Mouse (Mus musculus) forebrain, embryonic 14.5 days (tissue): Measurements from ENCODE around the gene Zfp276. TPM values are rescaled to one million over a fixed set of nuclear protein-coding genes. Genes with fewer than 3 reads are reported as not detected.

ENCODE experiments used
- ATAC-seq: fragments of 200-750 bp; cut with Nextera tagmentation; 2 replicates; pipeline ENCODE4 v1.8.0; 2017; ENCODE audit warnings: mild to moderate bottlenecking, moderate library complexity
- DNase-seq: peaks from one replicate; pipeline ENCODE4 v3.0.0-alpha.2; 2015; ENCODE audit warnings: low spot score
- H3K27ac ChIP-seq: fragments of 300-500 bp; sonication (generic); 2 replicates; pipeline ENCODE4 v1.5.1; 2014; ENCODE audit warnings: low read depth, mild to moderate bottlenecking, control low read depth, low read length, moderate library complexity
- H3K27me3 ChIP-seq: fragments of 300-500 bp; sonication (generic); replicated peaks from 2 replicates; pipeline ENCODE4 v1.6.1; 2014; ENCODE audit warnings: low read length, control low read depth, mixed read lengths; ENCODE audit not compliant: control insufficient read depth, insufficient read depth
- H3K36me3 ChIP-seq: fragments of 300-500 bp; sonication (generic); 2 replicates; pipeline ENCODE4 v1.6.1; 2014; ENCODE audit warnings: low read length, control low read depth; ENCODE audit not compliant: control insufficient read depth, insufficient read depth
- H3K4me1 ChIP-seq: fragments of 300-500 bp; sonication (generic); 2 replicates; pipeline ENCODE4 v1.6.1; 2014; ENCODE audit warnings: antibody characterized with exemption, low read length, control low read depth; ENCODE audit not compliant: control insufficient read depth, insufficient read depth
- H3K4me2 ChIP-seq: fragments of 300-500 bp; sonication (generic); 2 replicates; pipeline ENCODE4 v1.6.1; 2014; ENCODE audit warnings: mild to moderate bottlenecking, control low read depth, low read length
- H3K4me3 ChIP-seq: fragments of 300-500 bp; sonication (generic); 2 replicates; pipeline ENCODE4 v1.5.1; 2014; ENCODE audit warnings: low read depth, low read length, control low read depth
- H3K9ac ChIP-seq: fragments of 300-500 bp; sonication (generic); 2 replicates; pipeline ENCODE4 v1.6.1; 2014; ENCODE audit warnings: mild to moderate bottlenecking, low read length, control low read depth, moderate library complexity
- H3K9me3 ChIP-seq: fragments of 300-500 bp; sonication (generic); replicated peaks from 2 replicates; pipeline ENCODE4 v1.6.1; 2016; ENCODE audit warnings: low read length, control low read depth, mixed read lengths; ENCODE audit not compliant: control insufficient read depth
- WGBS: fragments of 180-500 bp; shearing (Covaris S2); extraction: QIAGEN DNeasy Blood & Tissue Kit; methylation state at CpG from one replicate; pipeline ENCODE4 v1.1.7; 2014; 5-methylcytosine and 5-hydroxymethylcytosine counted together
- polyA plus RNA-seq: library from polyadenylated mRNA; unstranded; fragments of >200 nt; fragmentation: Nextera tagmentation; extraction: Ambion mirVana; gene quantifications from 2 replicates; pipeline ENCODE4 v1.2.1, GENCODE M21; 2014

Gene Zfp276
- polyA plus RNA-seq, 1 experiment from 2014 or later: 14.7 TPM

DNA sequence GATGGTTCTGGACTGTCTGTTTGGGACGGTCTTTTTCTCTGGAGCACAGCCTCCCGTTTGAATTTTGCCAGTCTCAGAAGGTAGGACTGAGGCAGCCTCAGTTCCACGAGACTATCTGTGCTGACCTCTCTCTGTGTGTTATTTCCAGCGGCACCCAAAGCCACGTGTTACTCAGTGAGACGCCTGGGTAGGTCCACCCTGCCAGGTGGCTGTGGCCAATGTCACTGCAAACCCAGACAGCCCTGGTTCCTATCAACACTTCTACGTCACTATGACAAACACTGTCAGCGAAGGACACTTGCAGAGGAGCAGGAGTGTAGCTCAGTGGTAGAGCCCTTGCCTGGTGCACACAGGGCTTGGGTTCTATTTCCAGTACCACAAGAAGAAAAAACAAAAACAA lies 37.7 kb downstream of the Zfp276 start:
- H3K27ac ChIP-seq: no peak overlapping the region
- no peak overlapping the region for H3K4me3 ChIP-seq
- H3K4me1 ChIP-seq: no peaks in the 10 kb centered on the region
- no peaks in the 10 kb centered on the region for H3K9me3 ChIP-seq
- no peaks in the 10 kb centered on the region for H3K27me3 ChIP-seq
- peaks cover 16% of the 10 kb centered on the region for H3K36me3 ChIP-seq
- WGBS: 93% methylated on average over 8 of the region's 8 CpGs
- no peak overlapping the region for H3K9ac ChIP-seq
- ATAC-seq (no peak), DNase-seq (no peak)
- no peak overlapping the region for H3K4me2 ChIP-seq

DNA sequence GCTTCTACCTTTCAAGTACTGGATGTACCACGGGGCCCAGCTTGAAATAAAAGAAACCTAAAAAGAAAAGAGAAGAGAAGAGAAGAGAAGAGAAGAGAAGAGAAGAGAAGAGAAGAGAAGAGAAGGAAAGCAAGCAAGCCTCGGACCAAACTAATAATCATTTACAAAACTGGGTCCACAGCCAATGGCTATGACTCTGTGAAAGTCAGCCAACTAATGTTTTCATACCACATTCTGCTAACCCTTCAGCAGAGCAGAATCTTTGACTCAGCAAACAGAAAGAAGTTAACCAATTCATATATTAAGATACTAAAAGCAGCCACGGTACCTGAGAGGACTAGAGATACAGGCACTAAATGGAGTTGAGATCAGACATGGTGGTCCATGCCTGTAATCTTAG lies 38.3 kb downstream of the Zfp276 start:
- no peak overlapping the region for H3K4me3 ChIP-seq
- H3K27me3 ChIP-seq: no peaks in the 10 kb centered on the region
- H3K9me3 ChIP-seq: no peaks in the 10 kb centered on the region
- no peak for ATAC-seq
- peaks cover 16% of the 10 kb centered on the region for H3K36me3 ChIP-seq
- no peak overlapping the region for H3K27ac ChIP-seq
- DNase-seq: no peak
- WGBS: 88% methylated on average over 3 of the region's 3 CpGs
- H3K4me2 ChIP-seq: no peak overlapping the region
- no peak overlapping the region for H3K9ac ChIP-seq
- no peaks in the 10 kb centered on the region for H3K4me1 ChIP-seq

DNA sequence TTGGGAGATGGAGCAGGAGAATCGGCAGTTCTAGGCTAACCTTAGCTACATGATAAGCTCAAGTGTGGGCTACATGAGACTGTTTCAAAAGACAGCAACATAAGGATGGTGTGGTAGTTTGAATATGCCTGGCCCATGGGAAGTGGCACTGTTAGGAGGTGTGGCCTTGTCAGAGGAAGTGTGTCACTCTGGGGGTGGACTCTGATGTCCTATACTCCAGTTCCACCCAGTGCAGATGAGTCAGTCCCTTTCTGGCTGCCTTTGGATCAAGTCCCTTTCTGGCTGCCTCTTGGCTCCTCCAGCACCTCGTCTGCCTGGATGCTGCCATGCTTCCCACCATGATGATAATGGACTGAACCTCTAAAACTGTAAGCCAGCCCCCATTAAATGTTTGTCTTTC lies 38.8 kb downstream of the Zfp276 start:
- DNase-seq (no peak), ATAC-seq (no peak)
- Histone ChIP-seq H3K4me1 (no peaks in the 10 kb centered on the region), H3K9me3 (no peaks in the 10 kb centered on the region), H3K4me3 (no peak overlapping the region), H3K36me3 (peaks cover 15% of the 10 kb centered on the region), H3K27ac (no peak overlapping the region), H3K27me3 (no peaks in the 10 kb centered on the region), H3K4me2 (no peak overlapping the region), H3K9ac (no peak overlapping the region)
- WGBS: 92% methylated on average over 2 of the region's 2 CpGs

DNA sequence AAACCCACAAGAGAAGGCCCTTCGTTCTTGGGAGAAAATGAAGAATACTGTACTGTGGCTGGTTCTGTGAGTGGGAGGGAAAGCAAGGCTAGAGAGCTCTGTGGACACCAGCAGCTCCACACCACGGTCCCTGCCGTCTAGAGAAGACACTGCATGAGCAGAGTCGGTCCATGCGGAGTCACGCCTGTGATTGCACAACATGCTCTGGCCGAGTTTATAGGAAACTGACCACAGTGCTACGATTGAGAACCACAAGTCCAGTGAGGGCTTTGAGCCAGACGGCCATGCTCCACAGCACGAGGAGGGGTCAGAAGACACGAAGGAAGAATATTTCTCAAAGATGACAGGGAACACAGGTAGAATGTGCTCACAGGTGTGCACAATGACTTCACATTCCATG lies 44.3 kb downstream of the Zfp276 start:
- Histone ChIP-seq H3K4me2 (no peak overlapping the region), H3K27ac (no peak overlapping the region), H3K36me3 (peaks cover 7% of the 10 kb centered on the region; the same call in 1 of the 2 replicates), H3K4me1 (no peaks in the 10 kb centered on the region), H3K9me3 (no peaks in the 10 kb centered on the region), H3K4me3 (no peak overlapping the region), H3K27me3 (no peaks in the 10 kb centered on the region), H3K9ac (no peak overlapping the region)
- 94% methylated on average over 11 of the region's 11 CpGs for WGBS
- DNase-seq: no peak
- no peak for ATAC-seq

DNA sequence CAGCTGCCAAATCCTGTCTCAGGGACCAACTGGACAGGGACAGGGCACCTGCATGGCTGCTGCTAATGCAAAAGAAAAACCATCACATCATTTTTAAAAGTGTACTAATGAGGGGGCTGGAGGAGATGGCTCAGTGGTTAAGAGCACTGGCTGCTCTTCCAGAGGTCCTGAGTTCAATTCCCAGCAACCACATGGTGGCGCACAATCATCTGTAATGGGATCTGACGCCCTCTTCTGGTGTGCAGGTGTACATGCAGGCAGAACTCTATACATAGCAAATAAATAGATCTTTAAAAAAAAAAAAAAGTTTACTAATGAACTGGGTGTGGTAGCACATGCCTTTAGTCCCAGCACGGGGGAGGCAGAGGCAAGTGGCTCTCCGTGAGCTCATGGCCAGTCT lies 54.7 kb downstream of the Zfp276 start:
- Histone ChIP-seq H3K27ac (no peak overlapping the region), H3K4me1 (no peaks in the 10 kb centered on the region), H3K4me2 (no peak overlapping the region), H3K9ac (no peak overlapping the region), H3K36me3 (peaks cover 16% of the 10 kb centered on the region; the same call in 1 of the 2 replicates), H3K9me3 (no peaks in the 10 kb centered on the region), H3K27me3 (no peaks in the 10 kb centered on the region), H3K4me3 (no peak overlapping the region)
- 71% methylated on average over 4 of the region's 4 CpGs for WGBS
- DNase-seq: no peak
- ATAC-seq: no peak

DNA sequence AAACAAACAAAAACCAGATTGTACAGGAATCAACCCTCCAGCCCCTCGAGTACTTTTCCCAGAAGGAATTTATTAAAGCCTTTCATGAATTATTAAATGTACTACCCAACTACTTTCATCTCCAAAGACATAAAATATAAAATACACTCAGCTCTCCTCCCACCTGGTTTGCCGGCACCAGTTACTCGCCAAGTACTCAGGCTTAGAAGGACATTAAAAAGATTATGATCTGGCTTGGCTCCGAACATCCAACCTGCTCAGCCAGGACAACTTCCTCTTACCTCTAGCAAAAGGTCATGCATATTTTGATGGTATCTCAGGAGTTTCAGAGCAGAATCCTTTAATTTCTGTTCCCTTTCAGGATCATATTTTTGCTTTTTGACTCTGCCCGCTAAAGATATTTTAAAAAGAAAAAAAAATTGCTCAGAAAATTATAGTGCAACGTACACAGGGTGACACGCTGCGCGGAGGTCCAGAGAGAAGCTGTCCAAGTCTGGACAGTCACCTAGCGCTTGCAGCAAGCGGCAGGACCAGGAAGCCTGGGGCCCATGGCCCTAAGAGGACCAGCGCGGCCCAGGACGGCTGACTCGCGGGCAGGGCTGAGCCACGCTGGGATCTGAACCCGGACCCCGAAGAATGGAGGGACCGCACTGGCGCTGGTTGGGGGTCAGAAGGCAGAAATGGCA lies 63.9 kb downstream of the Zfp276 start:
- Histone ChIP-seq H3K4me1 (peaks cover 7% of the 10 kb centered on the region; the same call in 1 of the 2 replicates), H3K27ac (no peak overlapping the region), H3K36me3 (no peaks in the 10 kb centered on the region), H3K4me3 (peak overlapping the region; percentile 50), H3K4me2 (peak overlapping the region; percentile 77), H3K9me3 (no peaks in the 10 kb centered on the region), H3K9ac (peak overlapping the region; percentile 73), H3K27me3 (no peaks in the 10 kb centered on the region)
- ATAC-seq (peak; percentile 81), DNase-seq (no peak)
- WGBS: 7% methylated on average over 21 of the region's 21 CpGs

DNA sequence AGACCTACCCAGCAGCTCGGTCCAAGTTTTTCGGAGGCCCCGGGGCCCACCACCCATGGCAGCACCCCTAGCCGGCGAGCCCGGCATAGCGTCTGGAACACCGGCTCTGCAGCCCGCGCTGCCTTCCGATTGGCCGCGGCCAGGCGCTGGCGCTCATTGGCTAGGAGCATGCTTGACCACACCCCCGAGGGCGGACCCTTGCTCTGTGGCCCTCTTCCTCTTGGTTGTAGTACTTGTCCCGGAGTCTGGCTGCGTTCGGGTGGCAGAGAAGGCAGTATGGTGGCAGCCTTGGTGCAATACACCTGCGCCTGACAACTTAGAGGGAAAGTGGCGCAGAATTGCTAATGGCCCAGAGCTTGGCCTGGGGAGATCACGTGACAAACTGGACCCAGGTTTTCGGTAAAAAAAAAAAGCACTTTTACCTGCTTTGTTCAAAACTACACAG lies 64.5 kb downstream of the Zfp276 start, which contains the start of gene Fanca:
TSS of gene Fanca (minus strand) at position 110 of the 445 bp plus-strand sequence.
- Histone ChIP-seq H3K36me3 (no peaks in the 10 kb centered on the region), H3K9me3 (no peaks in the 10 kb centered on the region), H3K27ac (no peak within 1 kb of the TSS), H3K4me3 (peak within 1 kb of the TSS; percentile 50), H3K4me1 (peaks cover 7% of the 10 kb centered on the region; the same call in 1 of the 2 replicates), H3K4me2 (peak within 1 kb of the TSS; percentile 77), H3K9ac (peak within 1 kb of the TSS; percentile 73), H3K27me3 (no peaks in the 10 kb centered on the region)
- DNase-seq (peak; percentile 96), ATAC-seq (peak; percentile 99)
- WGBS: under 1% methylated on average over 24 of the region's 24 CpGs

Other genes starting within 250 kb of the Zfp276 start
- 32.1 and 34.9 TPM in 2 replicates for gene Ankrd11, start 211.9 kb upstream of the Zfp276 start, polyA plus RNA-seq
- 34.2 and 38.2 TPM in 2 replicates for gene Spg7, start 191.3 kb upstream of the Zfp276 start, polyA plus RNA-seq
- gene Rpl13, start 151.8 kb upstream of the Zfp276 start, polyA plus RNA-seq: 1,075 and 1,254 TPM in 2 replicates
- 1.0 and 2.7 TPM in 2 replicates for gene Cpne7, start 136.8 kb upstream of the Zfp276 start, polyA plus RNA-seq
- 0.33 and 0.93 TPM in 2 replicates for gene Sult5a1, start 95.9 kb upstream of the Zfp276 start, polyA plus RNA-seq
- gene Dpep1, start 68.0 kb upstream of the Zfp276 start, polyA plus RNA-seq: not detected in 2 replicates
- gene Chmp1a, start 41.4 kb upstream of the Zfp276 start, polyA plus RNA-seq: 180 and 200 TPM in 2 replicates
- 5.8 and 6.5 TPM in 2 replicates for gene Spata33, start 41.4 kb upstream of the Zfp276 start, polyA plus RNA-seq
- gene Cdk10, start 29.4 kb upstream of the Zfp276 start, polyA plus RNA-seq: 41.1 and 43.1 TPM in 2 replicates
- gene Spata2l, start 18.0 kb upstream of the Zfp276 start, polyA plus RNA-seq: 2.4 and 4.1 TPM in 2 replicates
- gene Vps9d1, start 153 bp downstream of the Zfp276 start, polyA plus RNA-seq: 31.9 and 41.5 TPM in 2 replicates
- 13.7 and 14.0 TPM in 2 replicates for gene Fanca, start 64.4 kb downstream of the Zfp276 start, polyA plus RNA-seq
- gene Spire2, start 78.5 kb downstream of the Zfp276 start, polyA plus RNA-seq: 13.7 and 20.2 TPM in 2 replicates
- gene Tcf25, start 119.6 kb downstream of the Zfp276 start, polyA plus RNA-seq: 181 and 203 TPM in 2 replicates
- gene Mc1r, start 152.9 kb downstream of the Zfp276 start, polyA plus RNA-seq: 0.11 TPM in 1 of 2 replicates, not detected in the other
- 1,786 and 1,955 TPM in 2 replicates for gene Tubb3, start 157.2 kb downstream of the Zfp276 start, polyA plus RNA-seq
- gene Def8, start 169.3 kb downstream of the Zfp276 start, polyA plus RNA-seq: 44.3 and 48.4 TPM in 2 replicates
- gene Afg3l1, start 223.7 kb downstream of the Zfp276 start, polyA plus RNA-seq: 26.6 and 28.2 TPM in 2 replicates